Mouse (Mus musculus) adrenal gland (tissue): Measurements from ENCODE around the gene Echdc2.
"Not testable (repeated sequence)": the region's sequence is repeated elsewhere in the genome, so short reads cannot be mapped to it uniquely, and the experiment has no call there.

ENCODE experiments used
- intact Hi-C: fragments of 180-260 bp; cut with DNase I; formaldehyde crosslinking; loops from one replicate; pipeline ENCODE4 v1.15.1; 2025
- long read RNA-seq, 2 experiments: library from polyadenylated mRNA; unstranded; transcript quantifications; one replicate each; pipeline ENCODE4 v2.0.0; 2020; ENCODE audit warnings: borderline replicate concordance in 1 of 2; ENCODE audit not compliant: insufficient replicate concordance in 1 of 2

The Echdc2 gene
- long read RNA-seq, experiment 1, transcript Echdc2-209 (10 exons, 1,319 nt): minor isoform, 7 of 38 reads
- long read RNA-seq, experiment 1, transcript Echdc2-201 (10 exons, 1,307 nt): major isoform, 20 of 38 reads
- long read RNA-seq, experiment 1, partial matches to known transcripts: 2 of 38 reads
- long read RNA-seq, experiment 1, other reads (novel, unspliced or antisense): 7 of 38 reads
- long read RNA-seq, experiment 2, transcript Echdc2-209 (10 exons, 1,319 nt): minor isoform, 6 of 56 reads
- long read RNA-seq, experiment 2, transcript Echdc2-201 (10 exons, 1,307 nt): major isoform, 31 of 56 reads
- long read RNA-seq, experiment 2, partial matches to known transcripts: 2 of 56 reads
- long read RNA-seq, experiment 2, other reads (novel, unspliced or antisense): 14 of 56 reads

DNA sequence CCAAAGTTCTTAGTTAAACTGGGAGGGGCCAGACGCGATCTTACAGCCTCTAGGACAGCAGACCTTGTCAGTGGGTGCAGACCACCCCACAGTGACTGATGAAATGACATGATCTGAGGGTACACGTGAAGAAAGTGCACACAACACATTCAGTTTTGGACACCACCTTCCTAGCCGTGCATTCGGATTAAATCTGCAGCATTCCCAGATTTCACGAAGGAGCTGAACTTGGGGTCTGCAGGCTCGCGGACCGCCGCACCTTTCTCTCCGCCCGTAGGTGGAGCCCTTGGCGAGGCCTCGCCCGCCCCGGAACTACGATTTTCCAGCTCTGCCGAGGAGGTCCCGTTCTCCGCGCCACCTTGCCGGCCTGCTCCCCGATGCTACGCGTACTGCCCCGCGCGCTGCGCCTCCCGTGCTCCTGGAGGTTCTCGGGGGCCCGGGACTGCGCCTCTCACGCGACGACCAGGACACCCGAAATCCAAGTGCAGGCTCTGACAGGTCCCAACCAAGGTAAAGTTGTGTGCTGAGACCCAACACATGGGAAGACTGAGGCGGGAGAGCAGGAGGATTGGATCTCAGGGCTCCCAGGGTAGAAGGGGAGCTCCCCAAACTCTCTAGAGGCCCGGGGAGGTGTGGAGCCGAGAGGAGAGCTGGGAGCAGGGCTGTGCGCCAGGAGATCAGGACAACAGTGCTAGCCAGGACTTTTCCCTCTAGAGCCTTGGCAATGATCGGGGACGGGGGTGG is at the start of gene Echdc2:
TSS of gene Echdc2 (plus strand) at position 286 of the 744 bp plus-strand sequence.
- intact Hi-C loops: loop anchor here (10.0 kb wide), 1 partner anchor 159 kb away; the partner anchor contains the start of gene Coa7

DNA sequence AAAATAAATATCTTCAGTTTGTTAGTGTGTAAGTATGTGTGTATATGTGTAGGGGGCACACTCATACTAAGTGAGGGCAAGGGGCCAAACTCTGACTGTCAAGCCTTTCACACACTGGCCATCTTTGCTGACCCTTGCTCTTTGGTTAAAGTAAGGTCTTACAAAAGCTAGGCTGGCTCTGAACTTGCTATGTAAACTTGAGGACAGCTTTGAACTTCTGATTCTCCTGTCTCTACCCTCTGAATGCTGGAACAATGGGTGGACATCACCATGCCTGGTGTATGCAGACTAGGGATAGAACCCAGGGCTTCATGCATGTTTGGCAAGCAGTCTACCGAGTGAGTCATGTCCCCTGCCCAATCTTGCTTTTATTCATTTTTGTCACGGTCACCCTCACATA is 48.8 kb upstream of the Echdc2 start:
- intact Hi-C loops: no loop called here

DNA sequence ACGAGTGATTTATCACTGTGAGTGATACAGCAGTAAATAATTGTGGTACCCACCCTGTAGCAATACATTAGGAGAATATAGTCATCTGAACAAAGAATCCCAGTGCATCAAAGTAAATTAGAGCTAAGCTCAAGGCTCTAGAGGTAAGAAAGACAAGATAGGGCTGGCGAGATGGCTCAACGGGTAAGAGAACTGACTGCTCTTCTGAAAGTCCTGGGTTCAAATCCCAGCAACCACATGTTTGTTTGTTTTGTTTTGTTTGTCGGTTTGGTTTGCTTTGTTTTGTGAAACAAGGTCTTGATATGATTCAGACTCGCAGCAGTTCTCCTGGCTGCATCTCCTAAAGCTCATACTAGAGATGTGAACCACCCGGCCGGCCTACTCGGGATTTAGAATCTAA is 47.7 kb upstream of the Echdc2 start:
- intact Hi-C loops: no loop called here

DNA sequence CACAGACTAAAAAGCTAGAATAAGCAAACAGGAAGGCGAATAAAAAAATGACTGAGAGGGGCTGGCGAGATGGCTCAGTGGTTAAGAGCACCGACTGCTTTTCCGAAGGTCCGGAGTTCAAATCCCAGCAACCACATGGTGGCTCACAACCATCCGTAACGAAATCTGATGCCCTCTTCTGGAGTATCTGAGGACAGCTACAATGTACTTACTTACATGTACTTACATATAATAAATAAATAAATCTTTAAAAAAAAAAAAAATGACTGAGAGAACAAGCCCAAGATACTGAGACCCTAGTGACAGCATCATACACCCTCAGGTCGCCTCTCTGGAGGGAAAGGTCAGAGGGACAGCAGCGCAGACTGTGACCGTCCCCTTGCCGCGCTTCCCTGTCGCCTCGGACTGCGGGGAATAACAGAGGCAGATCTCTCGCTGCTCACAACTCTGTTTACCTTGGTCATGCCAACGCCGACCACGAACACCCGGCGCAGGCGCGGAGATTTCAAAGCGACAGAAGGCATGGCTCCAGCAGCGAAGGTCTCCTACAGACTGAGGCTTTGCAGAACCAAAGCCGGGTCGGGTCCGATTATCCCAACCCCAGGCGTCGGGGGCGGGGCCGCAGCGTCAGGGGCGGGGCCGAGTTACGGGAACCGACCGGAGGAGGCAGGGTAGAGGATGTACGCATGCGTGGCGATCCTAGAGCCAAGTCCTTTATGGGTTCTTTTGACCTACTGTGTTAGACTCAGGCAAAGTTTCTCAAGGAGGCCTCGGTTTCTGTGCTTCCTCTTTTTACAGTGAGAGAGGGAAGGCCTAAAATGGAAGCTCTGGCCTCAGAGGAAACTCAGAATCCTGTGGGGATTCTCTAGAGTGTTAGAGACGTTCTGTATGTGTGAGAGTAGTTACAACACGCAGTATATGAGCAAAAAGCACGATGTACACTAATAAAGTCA is 47.0 kb upstream of the Echdc2 start:
- intact Hi-C loops: no loop called here

DNA sequence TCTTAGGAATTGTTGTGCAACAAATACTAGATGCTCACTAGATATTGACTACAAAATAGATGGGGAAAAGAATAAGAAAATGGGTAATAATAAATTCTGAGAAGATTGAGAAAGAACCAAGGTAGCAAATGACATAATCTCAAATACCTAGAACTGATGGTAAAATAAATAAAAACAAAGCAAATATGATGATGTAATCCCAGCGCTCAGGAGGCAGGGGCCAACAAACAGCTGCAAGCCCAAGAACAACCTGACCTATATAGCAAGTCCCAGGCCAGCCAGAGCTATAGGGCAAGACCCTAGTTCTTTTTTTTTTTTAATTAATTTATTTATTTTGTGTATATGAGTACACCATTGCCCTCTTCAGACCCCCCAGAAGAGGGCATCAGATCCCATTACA is 41.1 kb upstream of the Echdc2 start:
- intact Hi-C loops: no loop called here

DNA sequence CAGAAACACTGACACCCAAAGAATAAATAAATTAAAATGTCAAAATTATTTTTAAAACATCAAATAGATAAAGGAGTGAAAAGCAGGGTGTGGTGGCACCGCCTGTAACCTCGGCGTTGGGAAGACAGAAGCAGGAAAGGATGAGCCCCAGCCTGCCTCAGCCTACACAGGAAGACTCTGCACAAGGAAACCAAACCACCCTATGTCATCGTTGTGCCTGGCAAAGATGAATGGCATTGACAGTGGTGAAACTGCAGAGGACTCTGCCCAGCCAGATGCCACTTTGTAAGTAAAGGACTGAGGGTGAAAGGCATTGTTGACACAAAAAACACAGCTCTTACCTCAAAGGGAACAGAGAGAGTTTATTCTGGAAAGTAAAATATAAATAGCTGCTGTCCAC is 39.0 kb upstream of the Echdc2 start:
- intact Hi-C loops: no loop called here

DNA sequence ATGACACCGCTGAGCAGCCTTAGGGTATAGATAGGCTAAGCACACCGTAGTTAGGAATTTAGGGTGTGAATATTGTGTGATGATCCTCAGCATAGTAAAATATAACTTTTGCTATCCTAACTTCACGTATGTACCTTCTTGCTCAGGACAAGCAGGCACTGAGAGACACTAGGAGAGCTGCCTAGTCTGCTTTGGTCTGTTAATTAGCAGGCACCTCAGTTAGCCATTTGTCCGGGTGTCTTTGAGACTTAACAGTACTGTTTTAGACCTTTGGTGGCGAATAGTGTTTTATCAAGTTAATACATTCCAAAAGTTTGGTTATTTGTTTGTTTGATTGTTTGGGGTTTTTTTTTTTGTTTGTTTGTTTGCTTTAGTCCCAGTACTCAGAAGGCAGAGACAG is 37.7 kb upstream of the Echdc2 start:
- intact Hi-C loops: no loop called here

DNA sequence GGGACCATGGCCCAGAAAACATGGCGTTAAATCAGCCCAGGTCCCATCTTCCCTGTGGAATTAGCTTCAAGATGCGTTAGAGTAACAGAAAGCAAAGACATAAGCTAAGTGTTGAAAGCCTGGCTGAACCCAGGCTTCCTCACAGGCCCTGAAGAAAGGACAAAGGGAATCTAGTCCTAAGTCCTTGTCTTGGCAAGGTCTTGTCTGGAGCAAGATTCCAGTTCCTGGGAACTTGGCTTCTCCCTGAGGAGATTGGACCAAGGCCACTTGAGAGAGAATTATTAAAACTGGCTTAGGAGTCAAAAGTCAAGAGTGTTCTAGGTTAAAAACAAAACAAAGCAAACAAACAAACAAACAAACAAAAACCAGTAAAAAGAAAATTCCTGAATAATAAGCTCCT is 36.9 kb upstream of the Echdc2 start:
- intact Hi-C loops: no loop called here

DNA sequence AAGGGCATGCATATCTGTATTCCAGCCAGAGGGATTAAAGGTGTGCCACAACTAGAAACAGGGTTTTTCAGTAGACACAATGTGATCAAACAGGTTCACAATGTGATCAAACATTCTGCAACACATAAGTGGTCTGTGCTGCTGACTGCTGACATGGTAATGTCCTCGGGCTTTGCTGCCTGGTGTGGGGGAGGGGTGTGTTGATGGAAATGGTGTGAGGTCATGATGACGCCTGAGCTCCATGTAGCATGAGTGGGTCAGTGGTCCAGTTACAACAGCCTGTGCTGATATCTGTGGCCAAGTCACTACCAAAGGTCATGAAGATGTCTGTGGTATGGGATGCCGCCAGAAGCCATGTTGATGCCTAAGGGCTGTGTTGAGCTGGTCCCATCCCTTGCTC is 34.8 kb upstream of the Echdc2 start:
- intact Hi-C loops: no loop called here

DNA sequence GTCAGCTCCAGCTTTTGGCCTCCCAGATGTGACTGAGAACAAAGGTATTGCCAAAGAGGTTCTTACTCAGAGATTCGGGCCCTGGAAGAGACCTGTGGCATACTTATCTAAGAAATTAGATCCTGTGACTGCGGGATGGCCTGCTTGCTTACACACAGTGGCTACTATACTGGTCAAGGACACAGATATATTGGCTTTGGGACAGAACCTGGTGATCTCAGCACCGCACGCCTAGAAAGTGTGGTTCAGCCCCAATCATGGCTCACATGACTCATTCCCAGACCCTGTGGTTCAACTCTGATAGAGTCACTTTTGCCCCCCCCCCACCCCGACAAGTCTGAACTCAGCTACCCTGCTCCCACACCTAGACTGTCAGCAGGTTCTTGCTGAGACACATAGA is 28.3 kb upstream of the Echdc2 start:
- intact Hi-C loops: no loop called here

DNA sequence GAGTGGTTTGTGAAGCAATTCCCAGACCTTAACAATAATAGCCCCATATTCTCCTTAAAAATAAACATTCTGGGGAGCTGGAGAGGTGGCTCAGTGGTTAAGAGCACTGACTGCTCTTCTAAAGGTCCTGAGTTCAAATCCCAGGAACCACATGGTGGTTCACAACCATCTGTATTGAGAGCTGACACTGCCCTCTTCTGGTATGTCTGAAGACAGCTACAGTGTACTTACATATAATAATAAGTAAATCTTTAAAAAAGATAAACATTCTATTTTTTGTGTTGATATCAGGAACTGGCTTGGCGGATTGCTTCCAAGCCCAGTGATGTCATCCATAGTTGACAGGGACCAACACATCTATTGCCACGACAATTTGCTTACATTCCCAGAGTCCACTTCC is 22.1 kb upstream of the Echdc2 start:
- intact Hi-C loops: not testable (repeated sequence)

DNA sequence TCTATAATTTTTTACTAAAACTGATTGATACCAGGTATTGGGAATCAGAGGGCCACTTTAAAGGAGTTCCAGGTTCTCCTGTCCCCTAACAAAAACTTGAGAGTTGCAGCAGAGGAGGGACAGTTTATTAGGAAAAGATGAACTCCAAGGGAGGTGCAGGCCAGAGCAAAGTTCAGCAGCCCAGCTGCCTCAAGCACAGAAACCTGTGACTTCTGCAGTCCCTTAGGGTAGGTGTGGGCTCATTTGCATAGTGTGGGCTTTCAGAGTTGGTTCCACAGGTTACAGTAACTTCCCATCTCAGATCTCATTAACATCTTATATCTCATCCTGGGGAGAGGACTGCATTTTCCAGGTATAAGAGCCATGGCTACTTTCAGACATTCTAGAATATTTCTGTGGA is 21.5 kb upstream of the Echdc2 start:
- intact Hi-C loops: no loop called here

DNA sequence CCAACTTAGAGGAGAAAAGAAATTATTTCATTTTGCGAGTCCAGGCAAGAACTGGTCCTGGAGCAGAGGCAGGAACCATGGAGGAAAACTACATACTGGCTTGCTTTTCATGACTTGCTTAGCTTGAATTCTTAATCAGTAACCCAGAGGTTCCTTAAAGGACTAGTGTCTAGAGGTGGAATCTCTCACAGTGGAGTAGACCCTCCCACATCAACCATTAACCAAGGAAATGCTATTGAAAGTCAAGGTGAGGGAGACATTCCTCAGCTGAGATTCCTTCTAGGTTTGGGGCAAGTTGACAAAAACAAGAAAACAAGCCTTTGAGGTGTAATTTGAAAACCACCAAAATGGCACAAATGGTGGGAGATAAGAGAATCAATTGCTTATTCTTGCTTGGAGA is 20.4 kb upstream of the Echdc2 start, which contains the start of gene Scp2:
TSS of gene Scp2 (minus strand) at position 119 of the 400 bp plus-strand sequence.
- intact Hi-C loops: no loop called here

DNA sequence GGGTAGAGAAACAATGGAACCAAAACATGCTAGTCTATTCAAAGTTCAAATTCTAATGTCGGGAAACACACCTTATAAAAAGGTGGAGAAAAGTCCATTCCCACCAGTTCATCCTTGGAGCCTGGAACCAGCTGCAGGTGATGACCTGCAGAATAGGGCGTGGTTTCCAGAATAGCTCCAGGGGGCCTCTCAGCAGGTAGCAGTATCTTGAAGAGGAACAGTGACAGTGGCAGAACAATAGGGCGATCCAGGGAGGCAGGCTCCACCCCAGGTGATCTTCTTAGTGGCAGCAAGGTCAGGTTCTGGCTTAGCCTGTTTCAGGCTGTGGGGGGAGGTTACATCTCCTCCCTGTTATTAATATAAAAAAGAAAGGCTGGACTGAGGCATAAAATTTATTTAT is 19.7 kb upstream of the Echdc2 start:
- intact Hi-C loops: not testable (repeated sequence)

DNA sequence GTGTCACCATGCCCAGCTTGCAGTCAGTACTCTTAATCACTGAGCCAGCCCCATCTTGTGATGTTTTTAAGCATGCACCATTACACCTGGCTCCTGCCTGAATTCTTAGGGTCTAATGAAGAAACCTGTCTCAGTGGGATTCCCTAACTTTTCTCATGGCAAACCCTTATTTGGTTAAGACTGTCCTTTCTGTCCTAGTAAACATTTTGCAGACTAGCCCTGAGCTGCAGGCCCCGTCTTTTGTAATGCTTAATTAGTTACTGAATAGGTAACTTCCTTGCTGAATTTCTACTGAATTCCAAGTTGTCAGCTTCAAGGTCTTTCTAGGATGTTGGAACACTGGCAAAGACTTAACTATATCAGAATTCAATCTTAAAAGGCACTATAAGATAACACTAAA is 10.1 kb upstream of the Echdc2 start:
- intact Hi-C loops: not testable (repeated sequence)

DNA sequence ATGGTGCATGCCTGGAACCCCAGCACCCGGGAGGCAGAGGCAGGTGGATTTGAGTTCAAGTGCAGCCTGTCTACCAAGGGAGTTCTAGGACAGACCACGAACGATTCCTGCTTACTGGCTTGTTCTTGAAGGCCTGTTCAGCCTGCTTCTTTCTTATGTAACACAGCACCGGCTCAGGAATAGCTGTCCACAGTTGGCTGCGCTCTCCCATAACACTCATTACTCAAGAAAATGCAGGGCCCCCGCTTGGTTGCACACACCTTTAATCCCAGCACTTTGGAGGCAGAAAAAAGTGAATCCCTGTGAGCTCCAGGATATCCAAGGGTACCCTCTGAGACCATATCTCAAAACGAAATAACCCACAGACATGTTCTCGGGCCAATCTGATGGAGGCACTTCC is 3.3 kb upstream of the Echdc2 start:
- intact Hi-C loops: loop anchor here (10.0 kb wide), 1 partner anchor 163 kb away; the partner anchor contains the start of gene Coa7

DNA sequence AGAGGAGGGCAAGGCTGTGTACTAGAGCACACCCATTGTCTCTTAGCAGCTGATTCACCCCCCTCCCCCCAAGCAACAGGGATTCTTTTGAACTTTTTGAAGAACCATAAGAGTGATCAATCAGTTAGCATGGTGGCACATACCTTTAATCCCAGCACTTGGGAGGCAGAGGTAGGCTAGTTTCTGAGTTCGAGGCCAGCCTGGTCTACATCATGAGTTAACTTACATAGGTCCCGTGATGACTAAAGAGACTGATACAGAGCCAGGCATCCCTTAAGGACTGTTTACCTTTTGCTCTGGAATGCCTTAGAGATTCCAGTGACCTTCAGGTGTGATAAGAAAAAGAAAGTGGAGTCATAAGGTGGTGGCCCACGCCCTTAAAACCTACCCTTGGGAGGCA is 1.9 kb upstream of the Echdc2 start:
- intact Hi-C loops: loop anchor here (10.0 kb wide), 1 partner anchor 162 kb away; the partner anchor contains the start of gene Coa7

DNA sequence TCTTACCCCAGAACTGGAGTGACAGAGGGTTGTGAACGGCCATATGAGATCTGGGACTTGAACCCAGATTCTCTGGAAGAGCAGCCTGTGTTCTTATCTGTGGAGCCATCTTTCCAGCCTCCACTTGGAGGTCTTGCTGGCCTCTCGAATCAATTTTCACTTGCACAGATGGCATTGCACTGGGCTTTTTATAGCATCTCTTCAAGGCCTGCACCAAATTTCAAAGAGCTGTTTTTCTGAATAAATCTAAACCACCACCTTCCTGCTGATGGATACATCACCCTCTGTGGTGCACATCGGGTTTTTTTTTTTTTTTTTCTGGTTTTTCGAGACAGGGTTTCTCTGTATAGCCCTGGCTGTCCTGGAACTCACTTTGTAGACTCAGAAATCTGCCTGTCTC is 1.6 kb downstream of the Echdc2 start:
- intact Hi-C loops: loop anchor here (10.0 kb wide), 1 partner anchor 158 kb away; the partner anchor contains the start of gene Coa7

DNA sequence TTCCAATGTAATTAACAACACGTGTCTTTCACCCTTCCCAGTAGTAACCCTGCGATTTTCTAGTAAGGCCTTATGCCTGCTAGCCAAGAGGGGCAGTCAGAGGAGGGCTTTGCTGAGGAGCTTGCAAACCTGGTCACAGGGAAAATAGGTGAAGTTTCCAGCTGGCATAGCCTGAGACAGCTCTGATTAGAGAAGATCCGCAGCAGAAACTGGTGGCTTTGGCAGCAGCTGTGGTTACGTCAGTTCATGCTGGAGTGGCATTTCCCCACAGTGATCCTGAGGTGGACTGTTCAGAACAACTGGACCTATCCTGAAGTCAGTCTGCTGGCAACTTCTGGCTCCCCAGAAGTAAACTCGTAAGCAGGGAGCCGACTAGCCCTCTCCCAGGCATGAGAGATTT is 2.8 kb downstream of the Echdc2 start:
- intact Hi-C loops: loop anchor here (10.0 kb wide), 1 partner anchor 157 kb away; the partner anchor contains the start of gene Coa7

DNA sequence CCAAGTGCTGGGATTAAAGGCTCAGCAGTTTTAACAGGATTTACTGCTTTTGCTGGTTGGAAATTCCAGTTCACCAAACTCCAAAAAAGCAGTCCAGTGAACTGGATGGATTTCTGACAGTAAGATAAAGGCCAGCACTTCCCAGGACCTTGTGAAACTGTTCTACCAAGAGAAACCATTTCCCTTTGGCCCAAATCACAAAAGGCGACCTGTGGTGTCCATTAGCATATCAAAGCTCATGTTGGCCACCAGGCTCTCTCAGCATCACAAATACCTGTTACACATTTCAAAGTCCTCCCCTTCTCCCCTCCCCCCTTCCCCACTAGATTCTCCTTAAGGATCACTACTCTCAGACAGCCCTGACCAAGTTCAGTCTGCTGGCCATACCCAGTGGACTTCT is 17.0 kb downstream of the Echdc2 start:
- intact Hi-C loops: no loop called here

DNA sequence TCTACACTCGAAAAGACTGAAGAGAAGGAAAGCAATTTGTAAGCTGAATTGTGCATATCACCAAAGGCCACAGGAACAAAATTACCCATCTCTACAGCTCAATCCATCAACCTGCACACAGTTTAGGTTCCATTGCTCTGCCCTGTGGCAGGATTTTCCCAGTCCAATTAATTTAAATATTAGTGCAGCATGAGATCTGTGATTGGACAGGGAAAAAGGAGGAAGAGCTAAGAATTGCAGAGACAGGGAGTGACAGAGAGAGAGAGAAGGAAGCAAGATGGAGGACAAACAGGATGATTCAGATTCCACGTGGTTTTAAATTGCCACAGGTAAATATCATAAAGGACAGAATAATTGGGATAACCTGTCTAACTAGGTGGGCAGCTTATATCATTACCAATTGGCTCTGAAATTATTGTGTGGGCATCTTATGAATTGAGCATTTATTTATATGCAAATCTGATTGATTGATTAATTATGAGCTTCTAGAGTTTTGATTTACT is 27.6 kb downstream of the Echdc2 start:
- intact Hi-C loops: no loop called here
